Mouse (Mus musculus): ENCODE data around the gene Ift122.
A peak's percentile ranks its signal among the peaks of the same experiment; 100 is the strongest.

Gene Ift122

DNA sequence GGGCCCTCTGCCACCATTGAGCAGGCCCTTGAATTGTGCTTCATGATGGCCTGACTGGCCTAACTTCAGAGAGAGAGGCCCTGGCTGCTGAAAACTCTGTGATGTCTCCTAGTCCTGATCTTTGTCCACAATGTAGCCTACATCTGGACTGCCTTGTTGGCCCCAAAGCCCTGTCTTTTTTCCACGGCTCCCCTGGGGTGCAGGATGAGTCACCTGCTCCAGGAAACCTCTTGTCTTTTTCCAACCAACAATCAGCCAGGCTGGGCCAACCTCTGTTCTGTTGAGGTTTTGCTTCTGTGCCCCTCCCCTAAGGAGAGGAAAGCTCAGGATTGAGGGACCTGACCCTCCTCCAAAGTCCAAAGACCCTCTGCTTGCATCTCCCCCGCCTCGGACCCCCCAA, 108.5 kb downstream of the Ift122 start:
- DNase-seq, result no peak

DNA sequence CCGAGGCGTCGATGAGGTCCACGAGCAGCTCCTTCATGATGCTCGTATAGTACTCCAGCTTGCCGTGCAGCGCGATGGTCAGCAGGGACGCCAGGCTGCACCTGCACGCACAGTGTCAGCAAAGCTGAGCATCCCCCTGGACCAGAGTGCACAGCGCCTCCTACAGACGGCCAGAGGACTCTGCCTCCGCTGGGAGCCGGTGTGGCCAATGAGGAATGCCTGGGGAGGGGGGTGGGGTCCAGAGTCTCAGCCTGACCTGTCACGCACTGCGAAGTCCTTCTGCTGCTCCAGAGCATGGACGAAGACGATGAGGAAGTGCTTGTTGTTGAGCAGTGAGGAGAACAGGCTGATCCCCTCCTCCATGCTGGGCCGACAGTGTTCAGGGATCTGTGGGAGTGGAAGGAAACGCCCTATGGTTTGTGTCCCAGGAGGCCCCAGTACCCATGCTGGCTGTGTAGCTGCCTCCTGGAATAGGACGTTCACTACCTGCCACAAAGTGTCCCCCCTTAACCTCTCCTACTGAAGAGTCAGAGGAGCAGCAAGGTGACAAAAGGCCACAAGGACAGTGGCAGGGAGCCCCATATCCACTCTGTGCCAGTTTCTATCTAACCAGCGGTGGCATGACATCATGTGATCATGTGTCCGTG, 109.3 kb downstream of the Ift122 start:
- DNase-seq, result no peak

DNA sequence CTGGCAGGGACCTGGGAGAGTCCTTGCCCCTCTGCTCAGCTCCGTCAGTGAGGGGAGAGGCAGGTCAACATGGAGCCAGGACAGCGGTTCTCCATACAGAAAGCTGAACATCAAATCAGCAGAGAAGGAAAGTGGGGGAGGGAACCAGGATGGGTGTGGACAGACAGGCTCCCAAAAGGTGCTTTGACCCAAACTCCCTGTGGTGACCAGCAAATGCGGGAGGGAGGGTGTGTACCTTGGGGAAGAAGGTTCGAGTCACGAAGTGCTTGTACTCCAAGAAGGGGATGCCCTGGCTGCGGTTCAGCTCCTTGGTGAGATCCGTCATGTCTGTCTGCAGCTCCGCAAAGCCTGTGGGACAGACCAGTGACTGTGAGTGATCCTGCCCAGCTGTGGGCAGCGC, 110.4 kb downstream of the Ift122 start:
- DNase-seq, result no peak

DNA sequence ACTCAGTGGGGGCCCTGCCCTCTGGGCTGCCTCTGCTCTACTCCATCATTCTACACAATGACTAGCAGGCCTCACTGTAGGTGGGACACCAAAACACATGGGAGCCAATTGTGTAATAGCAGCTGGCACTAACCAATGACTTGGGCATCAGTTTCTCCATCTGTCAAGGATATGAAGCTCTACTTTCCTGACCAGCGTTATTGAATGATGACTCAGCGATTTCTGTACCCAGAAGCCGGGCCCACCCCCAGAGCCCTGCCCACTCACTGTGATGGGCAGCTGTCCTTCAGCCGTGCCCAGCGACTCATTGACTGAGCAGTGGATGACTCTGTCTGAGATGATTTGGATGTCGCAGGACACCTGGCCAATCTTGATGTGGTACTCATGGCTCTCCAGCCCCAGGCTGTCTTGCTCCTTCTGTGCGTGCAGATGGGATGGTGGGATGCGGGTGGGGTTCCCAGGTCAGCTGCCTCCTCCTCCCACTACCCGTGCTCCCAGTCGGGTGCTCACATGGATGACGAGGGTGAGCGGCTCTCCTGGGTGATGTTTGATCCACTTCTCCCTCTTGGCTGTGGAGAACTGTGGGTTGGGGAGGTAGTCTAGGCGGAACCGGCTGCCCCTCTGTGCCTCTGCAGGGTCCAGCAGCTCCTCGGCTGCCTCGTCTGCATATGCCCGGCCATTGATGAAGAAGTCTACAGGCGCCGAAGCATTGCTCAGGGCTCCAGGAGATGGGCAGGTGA, 113.1 kb downstream of the Ift122 start:
- peak; percentile 51 for DNase-seq

DNA sequence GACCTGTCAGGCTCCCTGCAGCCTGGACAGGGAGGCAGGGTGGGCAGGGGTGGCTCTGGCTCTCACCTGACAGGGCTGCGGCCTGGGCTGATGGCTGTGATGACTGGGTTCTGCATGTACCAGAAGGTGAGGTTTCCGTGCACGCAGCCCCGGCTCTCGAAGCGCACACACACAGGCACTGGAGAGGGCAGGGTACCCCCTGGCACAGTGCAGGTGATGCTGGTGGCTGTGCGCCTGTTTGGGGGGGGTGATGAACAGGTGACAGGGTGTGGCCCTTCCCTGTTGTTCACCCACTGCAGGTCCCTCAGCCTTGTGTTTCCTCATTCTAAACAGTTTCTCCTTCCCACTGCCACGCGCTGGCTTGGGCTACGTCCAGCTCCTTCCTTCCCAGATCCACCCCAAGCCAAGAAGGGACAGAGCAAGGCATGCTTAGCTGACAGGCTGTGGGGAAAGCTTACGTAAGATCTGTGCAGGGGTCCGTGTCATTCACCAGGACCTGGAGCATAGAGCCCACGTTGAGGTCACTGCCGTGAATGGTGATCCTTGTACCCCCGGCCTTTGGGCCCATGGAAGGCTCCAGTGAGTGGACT, 114.1 kb downstream of the Ift122 start:
- DNase-seq, result peak; percentile 78

DNA sequence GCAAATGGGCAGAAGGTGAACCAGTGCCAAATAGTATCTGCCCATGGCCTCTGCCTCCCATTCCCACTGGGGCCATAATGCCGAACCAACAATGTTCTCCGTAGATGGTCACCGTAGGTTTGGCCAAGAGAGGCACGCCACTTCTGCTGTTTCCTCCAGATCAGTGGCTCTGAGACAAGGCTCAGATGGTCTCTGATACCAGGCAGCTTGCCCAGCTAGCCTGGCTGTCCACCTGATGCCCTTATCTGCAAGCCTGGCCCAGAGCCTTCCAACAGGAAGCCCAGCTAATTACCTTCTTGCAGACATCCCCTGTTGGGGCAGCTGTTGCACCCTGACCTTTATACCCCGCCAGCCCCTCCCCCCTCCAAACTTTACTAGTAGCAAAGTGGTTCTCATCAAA, 114.8 kb downstream of the Ift122 start:
- peak; percentile 91 for DNase-seq

DNA sequence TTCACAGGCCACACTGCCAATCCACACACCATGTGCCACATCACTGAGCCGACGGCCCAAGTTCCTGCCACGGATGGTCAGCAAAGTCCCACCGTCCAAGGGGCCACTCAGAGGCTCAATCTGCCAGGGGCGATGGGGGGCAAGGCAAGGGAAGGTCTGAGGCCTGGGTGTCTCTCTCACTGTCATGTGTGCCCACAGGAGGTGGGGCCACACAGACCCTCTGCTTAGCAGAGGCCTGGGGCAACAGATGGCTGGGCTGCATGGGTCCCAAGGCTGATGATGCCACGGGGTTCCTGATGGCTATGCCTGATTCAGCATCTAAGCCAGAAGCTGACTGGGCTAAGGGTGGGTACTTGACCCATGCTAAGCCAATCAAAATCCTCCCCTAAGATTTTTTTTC, 115.4 kb downstream of the Ift122 start:
- peak; percentile 72 for DNase-seq

DNA sequence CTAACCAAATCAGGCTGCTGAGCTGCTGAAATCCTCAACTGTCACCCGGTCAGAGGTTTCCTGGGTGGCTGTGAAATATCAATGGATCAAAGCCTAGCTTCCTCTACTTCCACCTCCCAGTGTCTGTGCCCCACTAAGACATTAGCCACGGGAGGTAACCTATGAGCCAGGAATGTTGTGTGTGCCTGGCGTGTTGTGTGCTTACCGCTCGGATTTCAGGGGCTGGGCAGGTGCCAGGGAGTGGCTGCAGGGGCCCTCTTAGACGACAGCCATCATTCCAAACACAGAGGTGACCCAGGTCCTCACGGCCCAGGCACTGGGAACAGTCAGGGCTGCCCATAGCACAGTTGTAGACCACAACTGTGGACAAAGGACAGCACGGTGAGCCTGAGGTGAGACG, 115.8 kb downstream of the Ift122 start:
- DNase-seq, result peak; percentile 67

DNA sequence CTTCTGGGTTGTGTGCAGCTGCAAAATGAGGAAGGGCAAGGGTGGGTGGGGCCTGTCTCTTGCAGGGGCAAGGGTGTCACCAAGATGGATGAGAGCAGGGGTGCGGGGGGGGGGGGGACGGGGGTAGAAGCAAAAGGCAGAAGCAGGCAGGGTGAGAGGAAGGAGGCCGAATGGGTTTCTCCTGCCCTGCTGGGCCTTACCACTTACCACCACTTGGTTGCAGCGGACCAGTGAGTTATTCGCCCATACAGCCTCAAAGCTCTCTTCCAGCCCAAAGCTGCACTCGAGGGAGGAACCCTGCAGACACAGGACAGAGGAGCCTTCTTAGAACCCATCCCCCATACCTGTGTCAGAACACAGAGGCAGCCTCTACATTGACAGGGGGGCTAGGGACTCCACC, 116.7 kb downstream of the Ift122 start:
- DNase-seq, result no peak

DNA sequence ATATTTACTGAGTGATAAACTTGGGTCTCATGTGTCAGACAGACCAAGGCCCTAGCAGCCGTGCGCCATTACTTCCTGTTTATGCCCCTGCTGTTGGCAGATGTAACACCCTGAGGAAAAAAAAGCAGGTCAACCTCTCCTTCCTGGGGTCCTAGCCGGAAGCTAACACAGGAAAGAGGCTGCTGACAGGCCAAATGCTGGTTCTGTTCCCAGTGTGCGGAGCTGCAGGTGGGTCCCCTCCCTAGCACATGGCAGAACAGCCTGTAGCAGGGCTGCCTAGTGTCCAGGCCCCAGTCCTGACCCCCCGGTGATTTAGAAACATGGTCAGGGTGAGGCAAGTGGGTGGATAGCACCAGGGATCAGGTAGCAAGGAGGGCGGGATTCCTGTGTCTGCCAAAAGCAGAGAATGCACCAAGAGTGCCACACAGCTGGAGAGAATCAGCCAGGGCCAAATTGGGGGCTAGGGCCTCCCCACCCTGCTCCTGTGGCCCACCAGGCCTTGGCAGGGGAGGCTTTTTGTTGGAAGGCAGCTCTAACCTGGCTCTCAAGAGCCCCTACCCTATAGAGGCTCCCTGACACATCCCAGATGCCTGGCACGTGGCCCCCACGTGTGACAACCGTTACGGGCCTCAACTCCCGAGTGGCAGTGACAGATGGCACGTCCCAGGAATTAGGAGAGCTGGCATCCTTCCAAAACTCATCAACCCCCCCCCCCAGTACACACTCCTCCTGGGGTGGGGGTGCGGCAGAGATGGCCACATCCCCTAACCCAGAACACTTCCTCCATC, 118.2 kb downstream of the Ift122 start:
- peak; percentile 54 for DNase-seq

DNA sequence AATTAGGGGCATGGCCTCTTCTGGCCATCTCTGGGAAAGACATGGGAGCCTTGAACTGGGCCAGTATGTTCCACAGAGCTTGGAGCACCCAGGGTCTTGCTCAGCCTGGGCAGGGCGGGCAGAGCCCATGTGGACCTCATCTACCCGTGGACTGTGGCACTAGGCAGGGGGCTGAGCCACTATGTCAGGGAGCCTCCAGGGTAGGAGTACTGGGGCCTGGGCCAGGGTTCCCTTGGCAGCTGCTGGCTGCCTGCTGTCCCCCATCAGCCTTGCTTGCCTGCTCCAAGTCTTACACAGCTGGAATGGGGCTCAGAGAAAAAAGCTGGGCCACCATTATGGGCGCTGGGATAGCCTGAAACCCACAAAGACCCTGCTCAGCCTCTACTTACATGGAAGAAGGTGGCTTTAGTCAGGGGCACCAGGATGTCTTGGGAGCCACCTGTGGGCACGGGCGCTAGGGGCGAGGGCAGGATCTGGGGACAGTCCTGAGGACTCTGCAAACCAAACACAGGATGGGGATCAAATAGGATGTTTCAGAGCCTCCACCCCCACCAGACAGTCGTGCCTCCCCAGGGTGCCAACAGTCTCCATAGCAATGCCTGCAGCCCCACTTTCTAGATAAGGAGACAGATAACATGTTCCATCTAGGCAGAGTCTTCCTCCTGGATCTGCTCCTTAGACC, 119.0 kb downstream of the Ift122 start:
- DNase-seq, result no peak

DNA sequence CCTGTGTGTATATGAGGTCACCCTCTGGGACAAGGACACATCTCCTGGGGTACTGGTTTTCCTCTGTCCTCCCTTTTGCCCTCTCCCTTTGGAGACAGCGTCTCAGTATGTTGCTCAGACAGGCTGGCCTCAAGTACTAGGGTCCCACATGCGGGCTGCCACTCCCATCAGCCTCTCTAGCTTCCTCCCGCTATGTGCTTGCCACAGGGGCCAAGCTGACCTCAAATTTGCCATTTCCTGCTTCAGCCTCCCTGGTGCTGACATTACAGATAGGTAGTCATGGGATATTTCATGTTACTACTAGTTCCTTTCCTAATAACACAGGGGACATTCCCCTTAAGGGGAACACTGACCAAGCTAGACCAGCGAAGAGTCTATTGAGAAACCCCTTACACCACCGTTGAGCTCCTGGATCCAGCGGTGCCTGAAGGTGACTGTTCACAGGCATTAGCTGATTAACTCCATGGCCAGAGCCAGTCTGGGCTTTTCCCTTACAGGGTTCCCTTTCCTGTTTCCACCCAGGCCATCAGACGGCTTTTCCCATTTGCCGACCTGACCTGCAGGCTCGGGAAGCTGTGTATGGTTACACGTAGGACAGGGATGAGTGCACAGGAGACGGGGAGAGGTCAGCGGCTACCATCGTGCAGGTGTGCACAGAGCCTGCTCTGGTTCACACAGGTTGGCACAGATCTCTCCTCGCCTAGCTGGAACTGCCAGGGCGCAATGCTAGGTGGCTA, 120.0 kb downstream of the Ift122 start:
- DNase-seq, result no peak

DNA sequence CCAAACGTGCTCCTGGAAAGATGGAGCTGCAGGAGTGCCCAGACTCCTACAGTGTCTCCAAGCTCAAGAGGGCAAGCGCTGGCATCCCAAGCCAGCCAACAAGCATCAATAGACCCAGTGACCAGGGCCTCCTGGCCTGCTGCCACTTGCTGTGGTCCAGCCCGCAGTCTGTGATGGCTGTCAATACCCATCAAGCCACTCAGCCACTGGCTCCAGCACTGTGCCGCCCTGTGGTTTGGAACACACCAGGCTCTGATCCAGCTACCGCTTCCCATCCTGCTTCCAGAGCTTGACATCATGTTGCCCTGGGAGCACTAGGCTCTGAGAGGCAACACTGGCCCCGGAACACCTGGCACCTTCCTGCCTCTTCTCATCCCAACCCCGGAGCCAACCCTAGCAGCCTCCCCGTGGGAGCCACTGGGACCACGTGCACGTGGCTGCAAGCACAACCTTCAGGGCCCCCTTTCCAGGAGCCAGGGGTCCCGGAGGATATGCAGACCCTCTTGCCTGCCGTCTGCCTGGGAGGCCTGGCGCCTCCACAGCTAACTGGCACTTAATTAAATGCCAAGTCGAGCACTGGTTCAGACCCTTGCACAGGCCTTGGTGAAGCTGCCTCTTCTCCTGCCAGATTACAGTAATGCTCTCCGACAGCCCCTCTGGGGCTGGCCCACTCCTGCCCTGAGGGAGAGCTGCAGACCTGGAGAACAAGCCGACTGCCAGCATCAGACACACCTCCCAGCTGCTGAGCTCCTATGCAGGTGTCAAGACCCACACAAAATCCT, 120.8 kb downstream of the Ift122 start:
- DNase-seq, result peak; percentile 54

DNA sequence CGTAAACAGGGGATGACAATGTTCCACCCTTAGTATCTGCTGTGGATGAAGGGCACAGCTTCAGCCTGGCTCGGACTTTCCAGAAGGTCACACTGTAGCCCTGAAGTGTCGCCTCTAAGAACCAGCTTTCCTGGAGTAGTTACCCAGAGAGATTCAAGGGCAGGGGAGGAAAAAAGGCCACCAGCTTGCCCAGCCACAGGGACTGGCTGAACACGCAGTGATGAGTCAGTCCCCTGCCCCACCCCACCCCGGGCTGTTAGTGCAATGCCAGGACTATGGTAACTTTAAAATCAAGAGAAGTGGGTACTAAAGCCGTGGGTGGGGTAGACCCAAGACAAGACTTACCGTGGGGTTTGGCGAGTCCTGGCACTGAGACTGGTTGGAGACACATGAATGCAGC, 122.3 kb downstream of the Ift122 start:
- no peak for DNase-seq

All from cerebellum, adult 11-12 months (tissue).